Mouse (Mus musculus): ENCODE measurements at regions not wholly inside any gene's neighbourhood (a gene's known extent, or its start where the extent isn't known, plus 50 kb on each side); places are given as distances from the start of the nearest gene placed in this dataset.

DNA sequence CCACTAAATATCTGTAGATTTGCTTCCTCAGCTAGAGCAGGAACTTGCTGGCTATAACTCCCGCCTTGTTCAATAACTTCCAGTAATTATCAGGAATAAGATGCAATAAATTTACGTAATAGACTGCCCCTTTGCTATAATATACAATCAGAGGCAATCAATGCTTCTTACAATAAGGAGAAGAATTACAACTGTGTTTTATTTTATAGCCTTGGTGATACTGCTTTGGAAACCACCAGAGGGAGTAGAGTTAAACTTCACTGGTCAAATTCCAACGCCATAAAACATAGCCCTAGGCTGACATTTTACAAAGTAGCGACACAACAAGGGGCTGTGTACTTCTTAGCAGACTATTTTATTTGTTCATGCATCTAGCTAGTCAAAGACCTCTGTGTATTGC is 95.7 kb downstream of the Tex13c1 start:
- 76% methylated on average over 4 of the region's 4 CpGs for WGBS
- Histone ChIP-seq H3K27me3 (ENCODE audit: control insufficient read depth, insufficient read depth, low read length) (no peaks in the 10 kb centered on the region), H3K4me3 (ENCODE audit: insufficient read depth, low read depth, low read length) (no peak overlapping the region)

DNA sequence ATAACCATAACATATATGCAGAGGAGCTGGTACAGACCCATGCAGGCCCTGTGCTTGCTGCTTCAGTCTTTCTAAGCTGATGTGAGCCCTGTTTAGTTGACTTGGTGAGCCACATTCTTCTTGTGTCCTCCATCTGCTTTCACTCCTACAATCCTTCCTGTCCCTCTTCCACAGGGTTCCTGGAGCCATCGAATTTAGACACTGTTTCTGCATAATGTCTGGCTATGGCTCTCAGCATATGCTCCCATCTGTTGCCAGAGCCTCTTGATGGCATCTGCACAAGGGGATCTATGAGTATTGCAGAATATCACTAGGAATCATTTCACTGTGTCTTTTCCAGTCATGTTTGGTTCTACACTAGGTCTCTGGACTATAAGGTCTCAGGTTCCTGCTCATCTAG is 145.9 kb downstream of the Tex13c1 start:
- no peaks in the 10 kb centered on the region for H3K36me3 ChIP-seq (ENCODE audit: control insufficient read depth, insufficient read depth, low read length)

More for the DNA sequence above, 95.7 kb downstream of the Tex13c1 start:
- TF ChIP-seq CTCF (IDR thresholded peaks at IDR 0.05; ENCODE audit: low read depth, low read length) = no peak
- no peak for TF ChIP-seq POLR2A (IDR thresholded peaks at IDR 0.05; ENCODE audit: extremely low read depth, insufficient read depth, low read length)
- DNase-seq (ENCODE audit: extremely low read depth, low read depth, low spot score) = no peak
- Histone ChIP-seq H3K36me3 (ENCODE audit: control insufficient read depth, insufficient read depth, low read length) (no peaks in the 10 kb centered on the region), H3K4me1 (ENCODE audit: control insufficient read depth, insufficient read depth, low read length) (no peaks in the 10 kb centered on the region), H3K27ac (replicated peaks; ENCODE audit: insufficient read depth, low read depth, low read length) (no peak overlapping the region), H3K9ac (ENCODE audit: low read depth, low read length) (no peak overlapping the region), H3K79me2 (ENCODE audit: control insufficient read depth, insufficient read depth, low read length) (no peaks in the 10 kb centered on the region)

GRCm38 (mm10) chrX:43739780-43740463 is 149.0 kb downstream of the Tex13c1 start:
- Histone ChIP-seq H3K27ac (replicated peaks; ENCODE audit: insufficient read depth, low read depth, low read length) (no peak overlapping the region), H3K27me3 (ENCODE audit: control insufficient read depth, insufficient read depth, low read length) (no peaks in the 10 kb centered on the region), H3K36me3 (ENCODE audit: control insufficient read depth, insufficient read depth, low read length) (no peaks in the 10 kb centered on the region), H3K4me1 (ENCODE audit: control insufficient read depth, insufficient read depth, low read length) (no peaks in the 10 kb centered on the region; the same call in 1 of the 2 replicates), H3K79me2 (ENCODE audit: control insufficient read depth, insufficient read depth, low read length) (no peaks in the 10 kb centered on the region), H3K4me3 (ENCODE audit: insufficient read depth, low read depth, low read length) (no peak overlapping the region), H3K9ac (ENCODE audit: low read depth, low read length) (no peak overlapping the region)
- no peak for TF ChIP-seq POLR2A (IDR thresholded peaks at IDR 0.05; ENCODE audit: extremely low read depth, insufficient read depth, low read length)
- TF ChIP-seq CTCF (IDR thresholded peaks at IDR 0.05; ENCODE audit: low read depth, low read length) = no peak
- 41% methylated on average over 4 of the region's 4 CpGs for WGBS
- peak; percentile 14 for DNase-seq (ENCODE audit: extremely low read depth, low read depth, low spot score)

More for the DNA sequence above, 145.9 kb downstream of the Tex13c1 start:
- no peak overlapping the region for H3K27ac ChIP-seq (replicated peaks; ENCODE audit: insufficient read depth, low read depth, low read length)
- H3K4me3 ChIP-seq (ENCODE audit: insufficient read depth, low read depth, low read length) = no peak overlapping the region
- DNase-seq (ENCODE audit: extremely low read depth, low read depth, low spot score) = no peak
- no peaks in the 10 kb centered on the region for H3K27me3 ChIP-seq (ENCODE audit: control insufficient read depth, insufficient read depth, low read length)
- H3K9ac ChIP-seq (ENCODE audit: low read depth, low read length) = no peak overlapping the region
- TF ChIP-seq POLR2A (IDR thresholded peaks at IDR 0.05; ENCODE audit: extremely low read depth, insufficient read depth, low read length) (no peak), CTCF (IDR thresholded peaks at IDR 0.05; ENCODE audit: low read depth, low read length) (no peak)
- 50% methylated on average over 1 of the region's 1 CpGs for WGBS
- H3K4me1 ChIP-seq (ENCODE audit: control insufficient read depth, insufficient read depth, low read length) = no peaks in the 10 kb centered on the region; the same call in 1 of the 2 replicates
- no peaks in the 10 kb centered on the region for H3K79me2 ChIP-seq (ENCODE audit: control insufficient read depth, insufficient read depth, low read length)
